Mouse (Mus musculus) heart, embryonic 15.5 days (tissue): ENCODE data around the gene P2rx5. TPM values are rescaled to one million over a fixed set of nuclear protein-coding genes. Genes with fewer than 3 reads are reported as not detected.

Source experiments
- ATAC-seq: fragments of 200-750 bp; cut with Nextera tagmentation; replicated peaks from 2 replicates; pipeline ENCODE4 v1.8.0; 2017; ENCODE audit warnings: low read depth, moderate TSS enrichment; ENCODE audit not compliant: insufficient number of reproducible peaks, insufficient read depth, low FRiP score
- H3K27ac ChIP-seq: fragments of 300-500 bp; sonication (generic); 2 replicates; pipeline ENCODE4 v1.5.1; 2015; ENCODE audit warnings: mild to moderate bottlenecking, inconsistent platforms
- H3K27me3 ChIP-seq: fragments of 300-500 bp; sonication (generic); 2 replicates; pipeline ENCODE4 v1.6.1; 2015; ENCODE audit warnings: inconsistent platforms
- H3K36me3 ChIP-seq: fragments of 300-500 bp; sonication (generic); 2 replicates; pipeline ENCODE4 v1.6.1; 2015; ENCODE audit warnings: mild to moderate bottlenecking, inconsistent platforms
- H3K4me1 ChIP-seq: fragments of 300-500 bp; sonication (generic); replicated peaks from 2 replicates; pipeline ENCODE4 v1.6.1; 2015; ENCODE audit warnings: inconsistent platforms
- H3K4me2 ChIP-seq: fragments of 300-500 bp; sonication (generic); 2 replicates; pipeline ENCODE4 v1.6.1; 2015; ENCODE audit warnings: inconsistent platforms, mild to moderate bottlenecking, moderate library complexity
- H3K4me3 ChIP-seq: fragments of 300-500 bp; sonication (generic); 2 replicates; pipeline ENCODE4 v1.5.1; 2015; ENCODE audit warnings: mild to moderate bottlenecking, inconsistent platforms
- H3K9ac ChIP-seq: fragments of 300-500 bp; sonication (generic); 2 replicates; pipeline ENCODE4 v1.6.1; 2015; ENCODE audit warnings: mild to moderate bottlenecking, inconsistent platforms
- H3K9me3 ChIP-seq: fragments of 300-500 bp; sonication (generic); replicated peaks from 2 replicates; pipeline ENCODE4 v1.6.1; 2016; ENCODE audit warnings: inconsistent platforms
- WGBS: fragments of 180-500 bp; shearing (Covaris S2); methylation state at CpG from one replicate; pipeline ENCODE4 v1.1.7; 2015; ENCODE audit warnings: mixed read lengths; 5-methylcytosine and 5-hydroxymethylcytosine counted together
- polyA plus RNA-seq: library from polyadenylated mRNA; unstranded; fragments of >200 nt; fragmentation: Nextera tagmentation; extraction: Ambion mirVana; gene quantifications from 2 replicates; pipeline ENCODE4 v1.2.1, GENCODE M21; 2015

The P2rx5 gene
- 2.0 TPM in 2 replicates for polyA plus RNA-seq

- peak within 1 kb of the TSS; percentile 92 for H3K4me2 ChIP-seq
- no peaks in the 10 kb centered on the region for H3K36me3 ChIP-seq
- peaks cover 24% of the 10 kb centered on the region; the same call in 1 of the 2 replicates for H3K27me3 ChIP-seq
- no peaks in the 10 kb centered on the region for H3K9me3 ChIP-seq
- peak within 1 kb of the TSS; percentile 58 for H3K4me3 ChIP-seq
- ATAC-seq, result peak; percentile 83
- peak within 1 kb of the TSS; percentile 63 for H3K27ac ChIP-seq
- H3K9ac ChIP-seq, result peak within 1 kb of the TSS; percentile 71
- 3% methylated on average over 49 of the region's 49 CpGs for WGBS
- H3K4me1 ChIP-seq, result peaks cover 14% of the 10 kb centered on the region
Observed at GRCm38 (mm10) chr11:73159957-73160810, at the start of gene P2rx5. Gene P2rx5, plus strand, starts transcription at chr11:73160421.

- Histone ChIP-seq H3K9me3 (no peaks in the 10 kb centered on the region), H3K36me3 (no peaks in the 10 kb centered on the region), H3K4me1 (peaks cover 20% of the 10 kb centered on the region), H3K27me3 (no peaks in the 10 kb centered on the region), H3K4me2 (no peak overlapping the region), H3K27ac (no peak overlapping the region), H3K9ac (no peak overlapping the region), H3K4me3 (no peak overlapping the region)
- no peak for ATAC-seq
- 77% methylated on average over 6 of the region's 6 CpGs for WGBS
Observed at GRCm38 (mm10) chr11:73111414-73111813, 48.8 kb upstream of the P2rx5 start.

- Histone ChIP-seq H3K27ac (no peak overlapping the region), H3K4me1 (0 out of 2 replicates have a peak, but pooled peaks cover 4% of the 10 kb centered on the region), H3K4me2 (no peak overlapping the region), H3K9ac (no peak overlapping the region), H3K4me3 (no peak overlapping the region), H3K36me3 (no peaks in the 10 kb centered on the region), H3K9me3 (no peaks in the 10 kb centered on the region), H3K27me3 (no peaks in the 10 kb centered on the region)
- WGBS, result 88% methylated on average over 6 of the region's 6 CpGs
- no peak for ATAC-seq
Observed at GRCm38 (mm10) chr11:73126495-73126894, 33.7 kb upstream of the P2rx5 start.

GRCm38 (mm10) chr11:73131020-73131419 is 29.2 kb upstream of the P2rx5 start:
- Histone ChIP-seq H3K27me3 (no peaks in the 10 kb centered on the region), H3K27ac (no peak overlapping the region), H3K36me3 (no peaks in the 10 kb centered on the region), H3K4me2 (no peak overlapping the region), H3K4me1 (peaks cover 21% of the 10 kb centered on the region), H3K9ac (no peak overlapping the region), H3K9me3 (no peaks in the 10 kb centered on the region), H3K4me3 (no peak overlapping the region)
- 68% methylated on average over 7 of the region's 7 CpGs for WGBS
- ATAC-seq, result no peak

- Histone ChIP-seq H3K9ac (no peak overlapping the region), H3K4me3 (no peak overlapping the region), H3K4me1 (peaks cover 39% of the 10 kb centered on the region), H3K36me3 (no peaks in the 10 kb centered on the region), H3K27me3 (no peaks in the 10 kb centered on the region), H3K9me3 (no peaks in the 10 kb centered on the region), H3K27ac (no peak overlapping the region), H3K4me2 (no peak overlapping the region)
- no peak for ATAC-seq
- WGBS, result 87% methylated on average over 6 of the region's 6 CpGs
Observed at GRCm38 (mm10) chr11:73132999-73133398, 27.2 kb upstream of the P2rx5 start.

GRCm38 (mm10) chr11:73134222-73134621 is 26.0 kb upstream of the P2rx5 start:
- Histone ChIP-seq H3K9ac (no peak overlapping the region), H3K27ac (no peak overlapping the region), H3K4me3 (no peak overlapping the region), H3K9me3 (no peaks in the 10 kb centered on the region), H3K36me3 (no peaks in the 10 kb centered on the region), H3K27me3 (no peaks in the 10 kb centered on the region), H3K4me2 (peak overlapping the region; percentile 94; the same call in 1 of the 2 replicates), H3K4me1 (peaks cover 43% of the 10 kb centered on the region)
- WGBS, result 81% methylated on average over 5 of the region's 5 CpGs
- ATAC-seq, result no peak

GRCm38 (mm10) chr11:73136587-73136986 is 23.6 kb upstream of the P2rx5 start:
- H3K4me3 ChIP-seq, result peak overlapping the region; percentile 94
- H3K4me2 ChIP-seq, result peak overlapping the region; percentile 94
- no peak for ATAC-seq
- peak overlapping the region; percentile 73 for H3K9ac ChIP-seq
- H3K4me1 ChIP-seq, result peaks cover 39% of the 10 kb centered on the region
- no peaks in the 10 kb centered on the region for H3K9me3 ChIP-seq
- H3K27me3 ChIP-seq, result no peaks in the 10 kb centered on the region
- 66% methylated on average over 6 of the region's 6 CpGs for WGBS
- H3K27ac ChIP-seq, result 0 out of 2 replicates have a peak overlapping the region, but pooled peaks have one; percentile 39
- H3K36me3 ChIP-seq, result no peaks in the 10 kb centered on the region

- peak overlapping the region; percentile 94 for H3K4me2 ChIP-seq
Observed at GRCm38 (mm10) chr11:73137116-73137515, 23.1 kb upstream of the P2rx5 start.

GRCm38 (mm10) chr11:73137591-73138501 is 22.4 kb upstream of the P2rx5 start, which contains the start of gene Haspin:
Gene Haspin, minus strand, starts transcription at chr11:73138294.
- peak within 1 kb of the TSS; percentile 73 for H3K9ac ChIP-seq
- under 1% methylated on average over 83 of the region's 84 CpGs for WGBS

More at GRCm38 (mm10) chr11:73137116-73137515, 23.1 kb upstream of the P2rx5 start:
- Histone ChIP-seq H3K4me3 (peak overlapping the region; percentile 94), H3K9me3 (no peaks in the 10 kb centered on the region), H3K4me1 (peaks cover 39% of the 10 kb centered on the region), H3K27ac (peak overlapping the region; percentile 39; the same call in 1 of the 2 replicates), H3K36me3 (no peaks in the 10 kb centered on the region), H3K9ac (peak overlapping the region; percentile 73), H3K27me3 (no peaks in the 10 kb centered on the region)
- 21% methylated on average over 11 of the region's 11 CpGs for WGBS
- ATAC-seq, result no peak

GRCm38 (mm10) chr11:73144261-73144681 is 15.9 kb upstream of the P2rx5 start:
- no peaks in the 10 kb centered on the region for H3K27me3 ChIP-seq
- no peak overlapping the region for H3K4me3 ChIP-seq
- H3K4me2 ChIP-seq, result no peak overlapping the region
- H3K27ac ChIP-seq, result no peak overlapping the region
- H3K9ac ChIP-seq, result no peak overlapping the region
- 43% methylated on average over 1 of the region's 1 CpGs for WGBS
- H3K36me3 ChIP-seq, result no peaks in the 10 kb centered on the region
- no peaks in the 10 kb centered on the region for H3K4me1 ChIP-seq
- no peak for ATAC-seq
- H3K9me3 ChIP-seq, result no peaks in the 10 kb centered on the region

More at GRCm38 (mm10) chr11:73137591-73138501, 22.4 kb upstream of the P2rx5 start, which contains the start of gene Haspin:
- H3K4me3 ChIP-seq, result peak within 1 kb of the TSS; percentile 94
- no peaks in the 10 kb centered on the region for H3K36me3 ChIP-seq
- H3K27me3 ChIP-seq, result no peaks in the 10 kb centered on the region
- H3K9me3 ChIP-seq, result no peaks in the 10 kb centered on the region
- peak; percentile 91 for ATAC-seq
- H3K27ac ChIP-seq, result peak within 1 kb of the TSS; percentile 39; the same call in 1 of the 2 replicates
- peaks cover 39% of the 10 kb centered on the region for H3K4me1 ChIP-seq
- peak within 1 kb of the TSS; percentile 94 for H3K4me2 ChIP-seq
